Mouse (Mus musculus) ES-Bruce4 (cell line): ENCODE measurements at regions not wholly inside any gene's neighbourhood (a gene's known extent, or its start where the extent isn't known, plus 50 kb on each side); places are given as distances from the start of the nearest gene placed in this dataset.

Experiments used
- H3K27ac ChIP-seq: 2 replicates; pipeline ENCODE4 v1.5.1; 2012; ENCODE audit warnings: low read length, inconsistent platforms; ENCODE audit not compliant: insufficient read depth
- H3K27me3 ChIP-seq: 2 replicates; pipeline ENCODE4 v1.6.1; 2012; ENCODE audit warnings: mild to moderate bottlenecking, low read length, inconsistent platforms; ENCODE audit not compliant: control insufficient read depth, poor library complexity, insufficient read depth, severe bottlenecking
- H3K36me3 ChIP-seq: 2 replicates; pipeline ENCODE4 v1.6.1; 2012; ENCODE audit warnings: inconsistent platforms, mild to moderate bottlenecking, low read length, moderate library complexity; ENCODE audit not compliant: control insufficient read depth, poor library complexity, insufficient read depth, severe bottlenecking
- H3K4me1 ChIP-seq: one replicate; pipeline ENCODE4 v1.8.1; 2011; ENCODE audit warnings: low read length; ENCODE audit not compliant: control insufficient read depth, insufficient read depth
- H3K4me3 ChIP-seq: 2 replicates; pipeline ENCODE4 v1.5.1; 2011; ENCODE audit warnings: low read depth, mild to moderate bottlenecking, low read length
- H3K9ac ChIP-seq: 2 replicates; pipeline ENCODE4 v1.6.1; 2012; ENCODE audit warnings: low read depth, mild to moderate bottlenecking, inconsistent platforms; ENCODE audit not compliant: poor library complexity, severe bottlenecking
- H3K9me3 ChIP-seq: replicated peaks from 2 replicates; pipeline ENCODE4 v1.6.1; 2012; ENCODE audit warnings: mild to moderate bottlenecking, low read length, inconsistent platforms; ENCODE audit not compliant: control insufficient read depth, poor library complexity, insufficient read depth, severe bottlenecking
- CTCF ChIP-seq: IDR thresholded peaks from one replicate; pipeline ENCODE4 v1.8.1; 2011; ENCODE audit warnings: low read depth, low read length
- EP300 ChIP-seq: IDR thresholded peaks from 2 replicates; pipeline ENCODE4 v1.6.1; 2011; ENCODE audit warnings: low read depth, low read length; ENCODE audit not compliant: insufficient read depth
- POLR2A ChIP-seq: IDR thresholded peaks from one replicate; pipeline ENCODE4 v1.8.1; 2011; ENCODE audit warnings: low read length; ENCODE audit not compliant: insufficient read depth

- H3K9ac ChIP-seq: no peak overlapping the region
- no peaks in the 10 kb centered on the region for H3K36me3 ChIP-seq
- no peak overlapping the region for H3K4me3 ChIP-seq
- TF ChIP-seq CTCF: no peak
- no peak for TF ChIP-seq POLR2A
- TF ChIP-seq EP300: no peak
- H3K27ac ChIP-seq: no peak overlapping the region
- no peaks in the 10 kb centered on the region for H3K9me3 ChIP-seq
- H3K27me3 ChIP-seq: no peaks in the 10 kb centered on the region
- no peaks in the 10 kb centered on the region for H3K4me1 ChIP-seq
These were observed 54.4 kb upstream of the Ly86 start for GRCm38 (mm10) chr13:37290636-37291035.

- no peak overlapping the region for H3K9ac ChIP-seq
- no peaks in the 10 kb centered on the region for H3K4me1 ChIP-seq
- TF ChIP-seq POLR2A (no peak), EP300 (no peak), CTCF (no peak)
- H3K9me3 ChIP-seq: no peaks in the 10 kb centered on the region
- no peaks in the 10 kb centered on the region for H3K36me3 ChIP-seq
- no peak overlapping the region for H3K27ac ChIP-seq
- no peak overlapping the region for H3K4me3 ChIP-seq
- H3K27me3 ChIP-seq: no peaks in the 10 kb centered on the region
These were observed 56.0 kb upstream of the Ly86 start for GRCm38 (mm10) chr13:37288993-37289392.

GRCm38 (mm10) chr13:37282515-37282914 lies 62.5 kb upstream of the Ly86 start:
- Histone ChIP-seq H3K9ac (no peak overlapping the region), H3K4me1 (no peaks in the 10 kb centered on the region), H3K36me3 (no peaks in the 10 kb centered on the region), H3K27ac (no peak overlapping the region), H3K4me3 (no peak overlapping the region), H3K27me3 (0 out of 2 replicates have a peak, but pooled peaks cover 2% of the 10 kb centered on the region), H3K9me3 (no peaks in the 10 kb centered on the region)
- no peak for TF ChIP-seq POLR2A
- no peak for TF ChIP-seq EP300
- TF ChIP-seq CTCF: no peak

- TF ChIP-seq CTCF (peak; percentile 64), EP300 (no peak), POLR2A (no peak)
- H3K27ac ChIP-seq: no peak overlapping the region
- no peak overlapping the region for H3K9ac ChIP-seq
- H3K27me3 ChIP-seq: 0 out of 2 replicates have a peak, but pooled peaks cover 2% of the 10 kb centered on the region
- H3K36me3 ChIP-seq: no peaks in the 10 kb centered on the region
- H3K4me1 ChIP-seq: no peaks in the 10 kb centered on the region
- no peak overlapping the region for H3K4me3 ChIP-seq
- no peaks in the 10 kb centered on the region for H3K9me3 ChIP-seq
These were observed 65.8 kb upstream of the Ly86 start for GRCm38 (mm10) chr13:37279078-37279789.

- Histone ChIP-seq H3K27me3 (no peaks in the 10 kb centered on the region), H3K36me3 (no peaks in the 10 kb centered on the region), H3K4me1 (no peaks in the 10 kb centered on the region), H3K4me3 (no peak overlapping the region), H3K9me3 (no peaks in the 10 kb centered on the region), H3K27ac (no peak overlapping the region), H3K9ac (no peak overlapping the region)
- no peak for TF ChIP-seq POLR2A
- TF ChIP-seq CTCF: no peak
- no peak for TF ChIP-seq EP300
These were observed 95.2 kb upstream of the Ly86 start for GRCm38 (mm10) chr13:37249581-37250461.

- no peaks in the 10 kb centered on the region for H3K36me3 ChIP-seq
- H3K9ac ChIP-seq: no peak overlapping the region
- no peaks in the 10 kb centered on the region for H3K9me3 ChIP-seq
- no peak overlapping the region for H3K27ac ChIP-seq
- TF ChIP-seq CTCF: no peak
- H3K4me1 ChIP-seq: no peaks in the 10 kb centered on the region
- no peaks in the 10 kb centered on the region for H3K27me3 ChIP-seq
- no peak overlapping the region for H3K4me3 ChIP-seq
These were observed 96.3 kb upstream of the Ly86 start for GRCm38 (mm10) chr13:37248741-37249140.
